Mouse (Mus musculus) pancreas, adult 10 weeks (tissue): ENCODE data around the gene Slc35d2. TPM values are rescaled to one million over a fixed set of nuclear protein-coding genes. Genes with fewer than 3 reads are reported as not detected.

Experiments used
- polyA plus RNA-seq: library from polyadenylated mRNA; stranded (reverse); fragments of 350-450 nt; fragmentation: Illumina TruSeq; extraction: RNeasy Lipid Tissue Mini Kit (QIAGEN cat#74804); gene quantifications from one replicate; pipeline ENCODE4 v1.2.3, GENCODE M21; 2015; ENCODE audit warnings: low read depth, low replicate concordance; ENCODE audit not compliant: insufficient read depth

Gene Slc35d2
- 1.6 TPM for polyA plus RNA-seq

GRCm38 (mm10) chr13:64128858-64129615 lies at the start of gene Slc35d2:
TSS of gene Slc35d2 (minus strand) at chr13:64129368.

GRCm38 (mm10) chr13:64161548-64161915 lies 32.4 kb upstream of the Slc35d2 start, which contains the start of gene Habp4:
TSS of gene Habp4 (plus strand) at chr13:64161824.

GRCm38 (mm10) chr13:64153083-64153682 lies 24.0 kb upstream of the Slc35d2 start, which contains the start of gene Zfp367:
TSS of gene Zfp367 (minus strand) at chr13:64153202.

GRCm38 (mm10) chr13:64089130-64089529 lies 40.0 kb downstream of the Slc35d2 start, which contains the start of gene Hsd17b3:
TSS of gene Hsd17b3 (minus strand) at chr13:64089230.

Other genes starting within 250 kb of the Slc35d2 start
- gene Hsd17b3, start 40.1 kb downstream of the Slc35d2 start, polyA plus RNA-seq: not detected
- gene Zfp367, start 23.8 kb upstream of the Slc35d2 start, polyA plus RNA-seq: 2.3 TPM
- 11.7 TPM for gene Habp4, start 32.5 kb upstream of the Slc35d2 start, polyA plus RNA-seq
- gene Cdc14b, start 145.9 kb upstream of the Slc35d2 start, polyA plus RNA-seq: 1.5 TPM
- gene Aaed1, start 183.3 kb upstream of the Slc35d2 start, polyA plus RNA-seq: 9.0 TPM
- gene Ctsl, start 241.5 kb upstream of the Slc35d2 start, polyA plus RNA-seq: 65.9 TPM